Mouse (Mus musculus): ENCODE data around the gene St3gal6. TPM values are rescaled to one million over a fixed set of nuclear protein-coding genes. Genes with fewer than 3 reads are reported as not detected.

Gene St3gal6
- polyA plus RNA-seq (2014; fragmentation: Illumina TruSeq; extraction: RNeasy Lipid Tissue Mini Kit (QIAGEN cat#74804); ENCODE audit: low read depth, low replicate concordance): 15.1 TPM

GRCm38 (mm10) chr16:58523972-58524850 lies at the start of gene St3gal6:
St3gal6 (minus strand) TSS chr16:58524243.

Other genes with a start within 250 kb of the St3gal6 start
- gene Dcbld2, start 115.8 kb downstream of the St3gal6 start, polyA plus RNA-seq (2014; fragmentation: Illumina TruSeq; extraction: RNeasy Lipid Tissue Mini Kit (QIAGEN cat#74804); ENCODE audit: low read depth, low replicate concordance): 9.5 TPM
- not detected for gene Gm813, start 92.7 kb upstream of the St3gal6 start, polyA plus RNA-seq (2014; fragmentation: Illumina TruSeq; extraction: RNeasy Lipid Tissue Mini Kit (QIAGEN cat#74804); ENCODE audit: low read depth, low replicate concordance)
- gene E330017A01Rik, start 114.5 kb upstream of the St3gal6 start, polyA plus RNA-seq (2014; fragmentation: Illumina TruSeq; extraction: RNeasy Lipid Tissue Mini Kit (QIAGEN cat#74804); ENCODE audit: low read depth, low replicate concordance): not detected
- 13.9 TPM for gene Cpox, start 146.0 kb upstream of the St3gal6 start, polyA plus RNA-seq (2014; fragmentation: Illumina TruSeq; extraction: RNeasy Lipid Tissue Mini Kit (QIAGEN cat#74804); ENCODE audit: low read depth, low replicate concordance)
- not detected for gene Gpr15, start 194.8 kb upstream of the St3gal6 start, polyA plus RNA-seq (2014; fragmentation: Illumina TruSeq; extraction: RNeasy Lipid Tissue Mini Kit (QIAGEN cat#74804); ENCODE audit: low read depth, low replicate concordance)
- 36.8 TPM for gene Cldnd1, start 203.7 kb upstream of the St3gal6 start, polyA plus RNA-seq (2014; fragmentation: Illumina TruSeq; extraction: RNeasy Lipid Tissue Mini Kit (QIAGEN cat#74804); ENCODE audit: low read depth, low replicate concordance)
- not detected for gene Olfr172, start 238.9 kb upstream of the St3gal6 start, polyA plus RNA-seq (2014; fragmentation: Illumina TruSeq; extraction: RNeasy Lipid Tissue Mini Kit (QIAGEN cat#74804); ENCODE audit: low read depth, low replicate concordance)